Mouse (Mus musculus) thymus, postnatal 14 days (tissue): ENCODE measurements at regions not wholly inside any gene's neighbourhood (a gene's known extent, or its start where the extent isn't known, plus 50 kb on each side); places are given as distances from the start of the nearest gene placed in this dataset.

Experiments used
- DNase-seq: peaks from one replicate; pipeline ENCODE4 v3.0.0; 2021

GRCm38 (mm10) chr12:52622398-52622797, 76.8 kb upstream of the Akap6 start:
- DNase-seq = no peak

- no peak for DNase-seq
These were observed 75.6 kb upstream of the Akap6 start for GRCm38 (mm10) chr12:52623416-52624108.

- DNase-seq = no peak
These were observed 74.3 kb upstream of the Akap6 start for GRCm38 (mm10) chr12:52624871-52625270.

- no peak for DNase-seq
These were observed 70.4 kb upstream of the Akap6 start for GRCm38 (mm10) chr12:52628771-52629170.

GRCm38 (mm10) chr12:52635121-52635878, 63.9 kb upstream of the Akap6 start:
- DNase-seq = no peak

GRCm38 (mm10) chr12:52636186-52636881, 62.8 kb upstream of the Akap6 start:
- DNase-seq = no peak

- DNase-seq = no peak
These were observed 62.3 kb upstream of the Akap6 start for GRCm38 (mm10) chr12:52636920-52637319.

GRCm38 (mm10) chr12:52637506-52638249, 61.5 kb upstream of the Akap6 start:
- DNase-seq = peak; percentile 54

GRCm38 (mm10) chr12:52638461-52638860, 60.7 kb upstream of the Akap6 start:
- no peak for DNase-seq

- DNase-seq = peak; percentile 56
These were observed 55.1 kb upstream of the Akap6 start for GRCm38 (mm10) chr12:52644059-52644458.
